Mouse (Mus musculus) neural tube, embryonic 11.5 days (tissue): ENCODE measurements around the gene Klhl23. TPM values are rescaled to one million over a fixed set of nuclear protein-coding genes. Genes with fewer than 3 reads are reported as not detected.
A peak's percentile ranks its signal among the peaks of the same experiment; 100 is the strongest.

Source experiments
- ATAC-seq: fragments of 200-750 bp; cut with Nextera tagmentation; 2 replicates; pipeline ENCODE4 v1.8.0; 2017; ENCODE audit warnings: moderate number of reproducible peaks, mild to moderate bottlenecking, moderate TSS enrichment, moderate library complexity; ENCODE audit not compliant: insufficient read depth, low FRiP score, low TSS enrichment
- DNase-seq: peaks from one replicate; pipeline ENCODE4 v3.0.0-alpha.2; 2015; ENCODE audit warnings: low spot score
- H3K27ac ChIP-seq: fragments of 300-500 bp; sonication (generic); 2 replicates; pipeline ENCODE4 v1.5.1; 2014; ENCODE audit warnings: low read depth, mild to moderate bottlenecking, low read length
- H3K27me3 ChIP-seq: fragments of 300-500 bp; sonication (generic); 2 replicates; pipeline ENCODE4 v1.6.1; 2014; ENCODE audit warnings: mild to moderate bottlenecking, low read length, mixed read lengths; ENCODE audit not compliant: control insufficient read depth, insufficient read depth
- H3K36me3 ChIP-seq: fragments of 300-500 bp; sonication (generic); 2 replicates; pipeline ENCODE4 v1.6.1; 2014; ENCODE audit warnings: mild to moderate bottlenecking, low read length, moderate library complexity, mixed read lengths; ENCODE audit not compliant: control insufficient read depth, insufficient read depth
- H3K4me1 ChIP-seq: fragments of 300-500 bp; sonication (generic); 2 replicates; pipeline ENCODE4 v1.6.1; 2014; ENCODE audit warnings: low read length, mixed read lengths; ENCODE audit not compliant: control insufficient read depth, insufficient read depth
- H3K4me2 ChIP-seq: fragments of 300-500 bp; sonication (generic); 2 replicates; pipeline ENCODE4 v1.6.1; 2014; ENCODE audit warnings: low read depth, mild to moderate bottlenecking, moderate library complexity
- H3K4me3 ChIP-seq: fragments of 300-500 bp; sonication (generic); 2 replicates; pipeline ENCODE4 v1.5.1; 2014; ENCODE audit warnings: low read depth, low read length
- H3K9ac ChIP-seq: fragments of 300-500 bp; sonication (generic); 2 replicates; pipeline ENCODE4 v1.6.1; 2014; ENCODE audit warnings: mild to moderate bottlenecking, low read length
- H3K9me3 ChIP-seq: fragments of 300-500 bp; sonication (generic); 2 replicates; pipeline ENCODE4 v1.6.1; 2016; ENCODE audit warnings: low read length; ENCODE audit not compliant: control insufficient read depth
- WGBS: fragments of 180-500 bp; shearing (Covaris S2); extraction: QIAGEN DNeasy Blood & Tissue Kit; methylation state at CpG from one replicate; pipeline ENCODE4 v1.1.7; 2014; 5-methylcytosine and 5-hydroxymethylcytosine counted together
- polyA plus RNA-seq: library from polyadenylated mRNA; unstranded; fragments of >200 nt; fragmentation: Nextera tagmentation; extraction: Ambion mirVana; gene quantifications from 2 replicates; pipeline ENCODE4 v1.2.1, GENCODE M21; 2014

Klhl23 gene
- polyA plus RNA-seq, 1 experiment from 2014 or later, result 35.8 TPM

DNA sequence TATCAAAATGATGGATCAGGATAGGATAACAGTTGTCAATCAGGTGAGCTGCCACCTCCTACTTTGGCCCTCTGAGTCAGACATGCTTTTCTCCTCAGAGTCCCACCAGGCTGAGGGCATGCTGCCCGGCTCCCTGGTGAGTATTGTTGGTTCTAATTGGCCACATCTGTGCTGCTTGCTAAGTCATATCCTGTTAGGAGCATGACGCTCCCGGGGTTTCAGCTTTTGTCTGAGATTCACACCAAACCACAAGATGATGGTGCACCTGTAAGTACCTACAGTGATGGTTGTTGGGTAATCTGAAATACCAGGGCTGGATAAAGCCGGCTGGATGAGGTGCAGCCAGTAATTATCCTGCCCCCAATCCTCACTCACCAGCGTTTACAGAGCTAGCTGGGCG lies 18.5 kb downstream of the Klhl23 start:
- no peak for ATAC-seq

DNA sequence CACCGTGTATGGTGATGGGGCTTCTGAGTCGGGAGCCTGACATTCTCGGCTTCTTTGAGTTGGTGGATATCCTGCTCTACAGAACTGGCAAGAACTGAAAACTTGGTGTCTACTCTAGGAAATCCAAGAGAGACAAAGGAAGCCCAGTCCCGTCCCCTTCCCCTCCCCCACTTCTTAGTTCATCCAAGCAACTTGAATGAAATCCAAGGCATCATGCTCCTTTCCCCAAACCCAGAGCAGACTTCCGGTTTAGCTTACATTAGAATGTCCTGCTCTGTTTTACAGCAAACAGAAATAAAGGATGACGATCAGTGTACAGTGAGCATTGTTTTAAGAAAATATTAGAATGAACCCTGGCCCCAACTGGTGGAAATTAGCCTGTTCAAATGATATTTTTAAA lies 27.5 kb downstream of the Klhl23 start:
- WGBS, result 78% methylated on average over 6 of the region's 6 CpGs
- H3K36me3 ChIP-seq, result no peaks in the 10 kb centered on the region
- H3K9ac ChIP-seq, result no peak overlapping the region
- no peak overlapping the region for H3K27ac ChIP-seq
- no peak overlapping the region for H3K4me3 ChIP-seq
- no peak overlapping the region for H3K4me2 ChIP-seq
- H3K27me3 ChIP-seq, result no peaks in the 10 kb centered on the region
- DNase-seq (no peak), ATAC-seq (no peak)
- no peaks in the 10 kb centered on the region for H3K4me1 ChIP-seq
- H3K9me3 ChIP-seq, result no peaks in the 10 kb centered on the region

More for the DNA sequence above, 18.5 kb downstream of the Klhl23 start:
- no peak overlapping the region for H3K27ac ChIP-seq
- H3K27me3 ChIP-seq, result no peaks in the 10 kb centered on the region
- no peaks in the 10 kb centered on the region; the same call in 1 of the 2 replicates for H3K36me3 ChIP-seq
- no peak overlapping the region for H3K4me2 ChIP-seq
- no peak for DNase-seq
- H3K4me1 ChIP-seq, result no peaks in the 10 kb centered on the region
- WGBS, result 27% methylated on average over 6 of the region's 6 CpGs
- no peaks in the 10 kb centered on the region for H3K9me3 ChIP-seq
- no peak overlapping the region for H3K4me3 ChIP-seq
- H3K9ac ChIP-seq, result no peak overlapping the region

DNA sequence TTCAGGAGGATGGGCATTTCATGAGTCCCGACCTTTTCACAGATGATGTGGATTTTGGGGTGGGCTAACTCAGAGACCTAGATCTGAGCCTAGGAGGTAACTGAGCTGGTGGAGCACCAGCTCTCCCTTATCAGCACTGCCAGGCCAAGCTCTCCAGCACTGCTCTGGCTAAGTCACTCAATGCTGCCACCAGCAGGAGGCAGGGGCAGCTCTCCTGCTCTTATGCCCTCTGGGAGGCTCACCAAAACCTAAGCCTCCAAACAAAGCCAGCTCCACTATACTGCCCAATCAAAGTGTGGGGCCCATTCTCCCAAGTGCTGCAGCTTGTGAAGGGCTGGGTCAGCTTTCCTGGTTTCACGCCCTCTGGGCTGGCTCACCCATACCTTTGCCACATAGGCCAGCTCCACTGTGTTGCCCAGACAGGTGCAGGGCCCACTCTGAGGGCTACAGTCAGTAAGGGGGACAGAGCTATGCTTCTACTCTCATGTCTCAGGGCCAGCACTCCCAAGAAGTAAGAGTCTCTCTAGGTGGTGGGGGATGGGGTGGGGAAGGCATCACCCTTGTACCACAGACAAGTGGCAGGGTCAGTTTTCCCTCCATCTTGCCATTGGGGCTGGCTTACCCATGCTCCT lies 29.8 kb downstream of the Klhl23 start:
- Histone ChIP-seq H3K9me3 (no peaks in the 10 kb centered on the region), H3K4me2 (no peak overlapping the region), H3K36me3 (no peaks in the 10 kb centered on the region), H3K27ac (no peak overlapping the region), H3K4me1 (no peaks in the 10 kb centered on the region), H3K4me3 (no peak overlapping the region), H3K9ac (no peak overlapping the region; the same call in 1 of the 2 replicates), H3K27me3 (no peaks in the 10 kb centered on the region)
- 59% methylated on average over 2 of the region's 2 CpGs for WGBS
- ATAC-seq (no peak), DNase-seq (no peak)

DNA sequence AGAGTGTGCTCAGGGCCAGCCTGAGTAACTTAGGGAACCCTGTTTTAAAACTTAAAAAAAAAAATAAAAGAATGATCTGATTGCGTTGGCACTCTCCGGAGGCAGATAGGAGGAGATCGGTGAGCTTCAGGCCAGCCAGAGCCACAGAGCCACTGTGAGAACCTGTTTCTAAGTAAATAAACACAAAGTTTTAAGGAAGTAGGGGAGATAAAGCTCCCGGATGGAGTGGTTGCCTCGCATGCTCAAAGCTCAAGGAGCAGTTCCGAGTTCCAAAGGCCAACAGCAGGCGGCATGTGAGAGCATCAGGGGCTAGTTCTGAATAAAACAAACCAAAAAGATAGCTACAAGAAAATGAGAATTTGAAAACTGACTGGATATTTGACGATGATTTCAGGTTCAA lies 34.6 kb downstream of the Klhl23 start:
- WGBS, result 70% methylated on average over 8 of the region's 8 CpGs

DNA sequence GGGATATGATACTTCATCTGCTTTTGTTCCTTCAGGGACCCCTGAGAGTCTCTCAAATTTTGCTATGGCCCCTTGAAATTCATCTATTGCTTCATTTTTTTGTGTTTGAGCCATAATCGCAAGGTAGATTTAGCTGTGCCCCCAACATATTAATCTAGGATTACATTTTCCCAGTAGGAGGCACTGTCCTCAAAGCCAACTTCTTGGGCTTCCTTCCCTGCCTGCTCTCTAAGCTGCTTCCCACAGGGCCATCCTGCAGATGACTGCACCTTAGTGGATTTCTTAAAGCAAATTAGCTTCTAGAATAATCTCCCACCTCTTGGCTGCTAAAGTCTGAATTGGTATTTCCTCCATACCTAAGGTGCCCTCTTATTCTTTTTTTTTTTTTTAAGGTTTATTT lies 36.1 kb downstream of the Klhl23 start:
- peaks cover 4% of the 10 kb centered on the region for H3K4me1 ChIP-seq
- no peak overlapping the region for H3K27ac ChIP-seq
- no peaks in the 10 kb centered on the region for H3K36me3 ChIP-seq
- no peak overlapping the region for H3K4me3 ChIP-seq
- no peaks in the 10 kb centered on the region for H3K9me3 ChIP-seq
- no peak for ATAC-seq
- DNase-seq, result no peak
- no peaks in the 10 kb centered on the region for H3K27me3 ChIP-seq
- WGBS, result 90% methylated on average over 1 of the region's 1 CpGs
- H3K4me2 ChIP-seq, result no peak overlapping the region
- no peak overlapping the region for H3K9ac ChIP-seq

More for the DNA sequence above, 34.6 kb downstream of the Klhl23 start:
- Histone ChIP-seq H3K27me3 (no peaks in the 10 kb centered on the region), H3K27ac (no peak overlapping the region), H3K4me1 (no peaks in the 10 kb centered on the region), H3K4me2 (no peak overlapping the region), H3K9ac (no peak overlapping the region), H3K4me3 (no peak overlapping the region), H3K36me3 (no peaks in the 10 kb centered on the region), H3K9me3 (no peaks in the 10 kb centered on the region)
- no peak for DNase-seq
- ATAC-seq, result no peak

DNA sequence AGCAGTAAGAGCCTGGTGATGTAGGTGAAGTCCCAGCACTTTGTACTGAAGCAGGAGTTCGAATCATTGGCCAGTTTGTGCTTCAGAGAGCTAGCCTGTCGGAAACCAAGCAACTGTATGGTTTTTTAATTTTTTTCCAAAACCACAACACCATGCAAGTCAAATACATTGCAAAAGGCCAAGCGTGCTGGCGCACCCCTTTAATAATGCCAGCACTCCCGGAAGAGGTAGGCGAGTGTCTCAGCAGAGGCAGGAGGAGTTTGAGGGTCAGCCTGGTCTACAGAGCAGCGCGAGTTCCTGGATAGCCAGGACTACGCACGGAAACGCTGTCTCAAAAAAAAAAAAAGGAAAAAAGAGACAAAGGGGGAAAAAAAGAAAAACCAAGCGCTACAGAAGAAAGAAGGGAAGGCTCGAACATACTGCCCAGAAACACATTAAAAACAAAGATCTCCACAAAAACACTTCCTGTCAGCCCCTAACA lies 39.3 kb downstream of the Klhl23 start:
- no peaks in the 10 kb centered on the region for H3K36me3 ChIP-seq
- peak overlapping the region; percentile 84; the same call in 1 of the 2 replicates for H3K27ac ChIP-seq
- DNase-seq, result no peak
- H3K4me3 ChIP-seq, result peak overlapping the region; percentile 99
- no peaks in the 10 kb centered on the region for H3K27me3 ChIP-seq
- peaks cover 4% of the 10 kb centered on the region for H3K4me1 ChIP-seq
- peak; percentile 53; the same call in 1 of the 2 replicates for ATAC-seq
- 15% methylated on average over 12 of the region's 13 CpGs for WGBS
- H3K9me3 ChIP-seq, result no peaks in the 10 kb centered on the region
- H3K4me2 ChIP-seq, result peak overlapping the region; percentile 54
- H3K9ac ChIP-seq, result peak overlapping the region; percentile 99

DNA sequence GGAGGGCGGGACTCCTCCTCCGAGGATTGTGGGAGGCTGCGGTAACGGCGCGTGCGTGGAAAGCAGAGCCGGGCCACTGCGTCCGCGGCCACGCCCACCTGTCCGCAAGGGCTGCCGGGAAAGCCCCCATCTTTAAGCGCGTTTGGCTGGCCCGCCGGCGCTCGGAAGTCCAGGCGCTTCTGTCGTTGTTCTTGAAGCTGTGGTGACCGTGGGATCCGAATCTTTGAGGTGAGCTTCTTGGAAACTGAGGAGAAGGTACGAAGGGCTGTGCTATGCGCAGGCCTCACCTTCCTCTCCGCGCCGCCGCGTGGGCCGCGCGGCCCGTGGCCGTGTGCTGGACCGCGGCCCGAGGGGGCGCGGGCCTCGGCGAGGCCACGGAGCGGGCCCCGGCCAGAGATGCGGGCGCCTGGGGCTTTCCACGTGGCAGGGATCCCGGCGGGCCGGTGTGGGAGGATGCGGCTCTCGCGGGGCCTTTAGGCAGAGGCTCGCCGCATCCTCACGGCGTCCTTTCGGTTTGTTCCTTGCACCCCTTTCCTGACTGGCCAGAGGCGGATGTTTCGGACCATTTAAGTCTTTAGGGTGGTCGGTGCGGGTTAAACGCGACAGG lies 39.8 kb downstream of the Klhl23 start, which contains the start of gene Ssb:
Gene Ssb, plus strand, starts transcription at position 78 of the 607 bp plus-strand sequence.
- Histone ChIP-seq H3K9ac (peak within 1 kb of the TSS; percentile 99), H3K4me2 (peak within 1 kb of the TSS; percentile 75), H3K27ac (peak within 1 kb of the TSS; percentile 84), H3K9me3 (no peaks in the 10 kb centered on the region), H3K4me3 (peak within 1 kb of the TSS; percentile 99), H3K4me1 (peaks cover 4% of the 10 kb centered on the region), H3K27me3 (no peaks in the 10 kb centered on the region), H3K36me3 (no peaks in the 10 kb centered on the region)
- DNase-seq (peak; percentile 94), ATAC-seq (peak; percentile 89)
- WGBS, result under 1% methylated on average over 63 of the region's 66 CpGs

DNA sequence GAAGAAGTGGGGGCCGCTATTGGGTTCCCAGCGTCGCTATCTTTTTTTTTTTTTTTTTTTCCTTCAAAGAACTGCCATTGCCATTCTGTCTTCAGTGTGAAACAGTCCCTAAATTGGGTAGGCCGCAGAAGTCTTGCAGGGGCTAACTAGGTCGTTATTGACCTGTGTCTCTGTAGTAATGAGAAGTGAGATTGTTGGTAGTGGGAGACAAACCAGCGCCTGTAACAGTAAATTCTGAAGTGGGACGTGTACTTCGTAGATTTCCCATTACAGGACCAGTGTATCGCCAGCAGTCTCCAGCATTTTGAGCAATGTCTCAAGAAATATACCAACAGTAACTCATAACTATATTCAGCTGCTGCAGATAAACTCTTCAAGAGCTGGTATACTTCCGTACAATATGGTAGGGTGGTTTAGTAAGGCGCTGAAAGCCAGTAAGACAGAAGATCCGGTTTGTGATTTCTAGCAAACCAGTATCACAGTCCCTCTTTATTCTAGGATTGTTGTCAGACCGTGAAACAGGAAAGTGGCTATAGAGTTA lies 40.4 kb downstream of the Klhl23 start:
- Histone ChIP-seq H3K36me3 (no peaks in the 10 kb centered on the region), H3K27me3 (no peaks in the 10 kb centered on the region), H3K4me2 (peak overlapping the region; percentile 75), H3K9me3 (no peaks in the 10 kb centered on the region), H3K27ac (peak overlapping the region; percentile 84; the same call in 1 of the 2 replicates), H3K4me3 (peak overlapping the region; percentile 99), H3K4me1 (peaks cover 4% of the 10 kb centered on the region), H3K9ac (peak overlapping the region; percentile 99)
- WGBS, result 6% methylated on average over 13 of the region's 13 CpGs
- ATAC-seq (no peak), DNase-seq (no peak)
